Mouse (Mus musculus): ENCODE measurements at regions not wholly inside any gene's neighbourhood (a gene's known extent, or its start where the extent isn't known, plus 50 kb on each side); places are given as distances from the start of the nearest gene placed in this dataset.

GRCm38 (mm10) chr11:111526010-111526742, 460.2 kb downstream of the Kcnj2 start:
- 0 out of 2 replicates have a peak, but pooled peaks cover 3% of the 10 kb centered on the region for H3K4me1 ChIP-seq (ENCODE audit: insufficient read depth, low read length)
- WGBS: 90% methylated on average over 6 of the region's 6 CpGs
- no peak overlapping the region for H3K9ac ChIP-seq (replicated peaks; ENCODE audit: low read length, poor library complexity, severe bottlenecking)
- ATAC-seq (ENCODE audit: low FRiP score) (no peak), DNase-seq (ENCODE audit: low spot score) (no peak)
- no peaks in the 10 kb centered on the region for H3K27me3 ChIP-seq (ENCODE audit: insufficient read depth, low read length)
- no peak for TF ChIP-seq CTCF (IDR thresholded peaks at IDR 0.05)
- H3K4me2 ChIP-seq (ENCODE audit: low read depth, low read length, poor library complexity, severe bottlenecking): no peak overlapping the region
- H3K27ac ChIP-seq (ENCODE audit: low read depth, low read length): no peak overlapping the region
- no peaks in the 10 kb centered on the region for H3K9me3 ChIP-seq (ENCODE audit: low read length)
- no peak overlapping the region for H3K4me3 ChIP-seq (ENCODE audit: low read depth, low read length)
- no peaks in the 10 kb centered on the region for H3K36me3 ChIP-seq (ENCODE audit: insufficient read depth, low read length)

DNA sequence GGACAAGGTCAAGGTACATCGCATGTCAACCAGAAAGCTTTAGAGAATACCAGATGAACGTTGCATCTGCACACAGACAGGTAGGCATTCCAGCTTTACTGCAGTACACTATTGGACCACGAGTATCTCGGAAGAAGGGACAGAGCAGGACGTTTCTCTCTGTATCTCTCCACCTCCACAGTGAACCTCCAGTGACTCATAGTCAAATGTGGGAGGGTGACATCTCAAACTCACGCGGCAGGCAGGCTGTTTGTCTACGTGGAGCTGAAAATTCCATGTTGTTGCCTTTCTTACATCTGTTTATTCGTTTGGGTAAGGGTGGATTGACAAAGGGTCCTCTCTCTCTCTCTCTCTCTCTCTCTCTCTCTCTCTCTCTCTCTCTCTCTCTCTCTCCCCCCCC, 463.6 kb downstream of the Kcnj2 start:
- Histone ChIP-seq H3K9me3 (ENCODE audit: low read length) (no peaks in the 10 kb centered on the region), H3K4me2 (ENCODE audit: low read depth, low read length, poor library complexity, severe bottlenecking) (no peak overlapping the region), H3K27me3 (ENCODE audit: insufficient read depth, low read length) (no peaks in the 10 kb centered on the region), H3K4me1 (ENCODE audit: insufficient read depth, low read length) (no peaks in the 10 kb centered on the region), H3K27ac (ENCODE audit: low read depth, low read length) (no peak overlapping the region), H3K4me3 (ENCODE audit: low read depth, low read length) (no peak overlapping the region), H3K9ac (replicated peaks; ENCODE audit: low read length, poor library complexity, severe bottlenecking) (no peak overlapping the region), H3K36me3 (ENCODE audit: insufficient read depth, low read length) (no peaks in the 10 kb centered on the region)
- WGBS: 79% methylated on average over 9 of the region's 9 CpGs
- no peak for TF ChIP-seq CTCF (IDR thresholded peaks at IDR 0.05)
- DNase-seq (ENCODE audit: low spot score): no peak
- ATAC-seq (ENCODE audit: low FRiP score): no peak

DNA sequence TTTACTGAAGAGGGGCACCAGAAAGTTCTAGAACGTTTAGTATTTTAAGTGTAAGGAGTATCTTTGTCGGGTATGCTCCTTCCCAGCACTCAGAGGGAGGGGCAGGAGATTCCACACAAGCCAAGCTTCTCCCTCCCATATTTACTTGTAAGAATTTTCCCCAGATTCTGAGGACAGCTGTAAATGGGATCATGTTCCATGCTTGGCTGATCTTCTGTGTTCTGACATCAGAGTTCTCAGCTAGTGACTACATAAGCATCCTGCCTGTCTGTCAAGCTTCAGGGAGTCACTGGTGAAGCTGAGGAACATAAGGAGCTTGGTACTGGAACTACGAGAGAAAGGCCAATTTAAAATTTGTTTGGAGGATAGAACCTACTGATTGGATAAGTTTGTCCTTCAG, 464.9 kb downstream of the Kcnj2 start:
- Histone ChIP-seq H3K36me3 (ENCODE audit: insufficient read depth, low read length) (no peaks in the 10 kb centered on the region), H3K4me3 (ENCODE audit: low read depth, low read length) (no peak overlapping the region), H3K9ac (replicated peaks; ENCODE audit: low read length, poor library complexity, severe bottlenecking) (no peak overlapping the region), H3K9me3 (ENCODE audit: low read length) (no peaks in the 10 kb centered on the region), H3K4me1 (ENCODE audit: insufficient read depth, low read length) (no peaks in the 10 kb centered on the region), H3K4me2 (ENCODE audit: low read depth, low read length, poor library complexity, severe bottlenecking) (no peak overlapping the region), H3K27me3 (ENCODE audit: insufficient read depth, low read length) (no peaks in the 10 kb centered on the region), H3K27ac (ENCODE audit: low read depth, low read length) (no peak overlapping the region)
- DNase-seq (ENCODE audit: low spot score) (no peak), ATAC-seq (ENCODE audit: low FRiP score) (no peak)
- no peak for TF ChIP-seq CTCF (IDR thresholded peaks at IDR 0.05)
- 79% methylated on average over 3 of the region's 3 CpGs for WGBS

DNA sequence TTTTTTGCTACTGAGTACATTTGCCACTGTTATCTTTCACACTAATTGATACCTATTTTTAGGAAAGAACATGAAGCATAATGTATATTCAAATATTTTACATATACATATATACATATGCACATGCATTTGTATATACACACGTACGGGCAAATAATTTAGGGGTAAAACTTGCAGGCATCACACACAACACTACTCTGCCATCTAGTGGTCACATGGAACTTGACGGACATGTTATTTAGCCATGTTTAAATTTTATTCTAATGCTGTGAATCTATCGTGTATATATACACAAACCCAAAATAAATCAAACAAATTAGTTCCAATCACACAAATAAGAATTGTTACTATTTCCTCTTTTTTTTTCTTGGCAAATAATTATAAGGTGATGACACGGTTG, 466.5 kb downstream of the Kcnj2 start:
- DNase-seq (ENCODE audit: low spot score) (peak; percentile 75), ATAC-seq (ENCODE audit: low FRiP score) (no peak)
- 24% methylated on average over 5 of the region's 5 CpGs for WGBS
- H3K4me3 ChIP-seq (ENCODE audit: low read depth, low read length): no peak overlapping the region
- H3K4me2 ChIP-seq (ENCODE audit: low read depth, low read length, poor library complexity, severe bottlenecking): no peak overlapping the region
- H3K27me3 ChIP-seq (ENCODE audit: insufficient read depth, low read length): no peaks in the 10 kb centered on the region
- peak; percentile 89 for TF ChIP-seq CTCF (IDR thresholded peaks at IDR 0.05)
- H3K4me1 ChIP-seq (ENCODE audit: insufficient read depth, low read length): no peaks in the 10 kb centered on the region
- H3K9ac ChIP-seq (replicated peaks; ENCODE audit: low read length, poor library complexity, severe bottlenecking): no peak overlapping the region
- H3K36me3 ChIP-seq (ENCODE audit: insufficient read depth, low read length): no peaks in the 10 kb centered on the region
- no peak overlapping the region for H3K27ac ChIP-seq (ENCODE audit: low read depth, low read length)
- no peaks in the 10 kb centered on the region for H3K9me3 ChIP-seq (ENCODE audit: low read length)

DNA sequence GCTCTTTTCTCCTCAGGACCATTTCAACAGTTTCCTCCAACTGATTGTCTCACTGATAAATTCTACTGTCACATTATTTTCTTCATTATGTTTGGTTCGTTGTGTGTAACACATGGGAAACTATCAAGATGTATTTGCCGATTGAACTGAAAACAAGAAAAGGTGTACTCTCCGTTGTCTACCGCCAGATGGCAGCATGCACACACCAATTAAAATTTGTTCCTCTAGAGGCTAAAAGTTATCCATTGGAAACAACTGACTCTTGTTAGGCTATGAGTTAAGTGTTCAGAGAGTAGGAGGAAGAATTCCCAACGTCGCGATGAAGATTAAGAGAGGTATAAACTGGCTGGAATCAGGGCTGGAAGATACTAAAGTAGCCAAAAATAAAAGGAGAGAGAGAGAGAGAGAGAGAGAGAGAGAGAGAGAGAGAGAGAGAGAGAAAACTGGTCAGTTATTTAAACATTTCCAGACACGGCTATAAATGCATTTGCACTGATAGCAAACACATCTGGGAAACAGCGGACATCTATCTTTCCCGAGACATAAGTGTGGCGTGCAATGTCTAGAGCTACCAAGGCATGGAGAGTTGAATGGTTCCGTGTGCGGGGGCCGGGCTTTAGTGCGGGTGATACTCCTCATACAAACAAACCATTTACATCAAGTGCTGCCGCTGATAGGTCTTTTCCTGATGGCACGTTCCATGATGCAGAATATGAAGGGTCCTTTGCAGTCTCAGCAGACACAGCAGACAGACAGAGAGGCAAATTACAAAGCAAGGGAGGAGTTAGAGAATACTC, 470.3 kb downstream of the Kcnj2 start:
- peak; percentile 85 for DNase-seq (ENCODE audit: low spot score)
- ATAC-seq (ENCODE audit: low FRiP score): no peak
- Histone ChIP-seq H3K27me3 (ENCODE audit: insufficient read depth, low read length) (no peaks in the 10 kb centered on the region), H3K4me2 (ENCODE audit: low read depth, low read length, poor library complexity, severe bottlenecking) (no peak overlapping the region), H3K36me3 (ENCODE audit: insufficient read depth, low read length) (no peaks in the 10 kb centered on the region), H3K9ac (replicated peaks; ENCODE audit: low read length, poor library complexity, severe bottlenecking) (no peak overlapping the region), H3K4me3 (ENCODE audit: low read depth, low read length) (no peak overlapping the region), H3K4me1 (ENCODE audit: insufficient read depth, low read length) (no peaks in the 10 kb centered on the region), H3K9me3 (ENCODE audit: low read length) (no peaks in the 10 kb centered on the region), H3K27ac (ENCODE audit: low read depth, low read length) (no peak overlapping the region)
- WGBS: 56% methylated on average over 17 of the region's 17 CpGs
- peak; percentile 95 for TF ChIP-seq CTCF (IDR thresholded peaks at IDR 0.05)

DNA sequence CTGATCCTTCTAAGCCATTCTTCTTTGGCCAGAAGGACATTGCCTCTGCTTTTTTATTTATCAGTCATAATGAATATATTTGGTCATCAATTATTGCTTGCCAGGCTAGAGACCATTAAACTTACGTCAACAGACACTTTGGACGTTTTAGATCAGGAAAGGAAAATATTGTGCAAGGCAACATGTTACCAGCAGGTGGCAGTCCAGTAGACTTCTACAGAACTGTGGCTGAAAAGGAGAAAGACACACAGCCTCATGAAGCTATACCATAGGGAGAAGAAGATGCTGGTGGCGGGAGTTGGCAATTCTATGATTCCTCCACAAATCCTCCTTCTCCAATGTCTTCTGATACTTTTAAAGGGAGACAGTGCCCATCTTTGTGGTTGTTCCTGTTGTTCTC, 471.7 kb downstream of the Kcnj2 start:
- Histone ChIP-seq H3K9me3 (ENCODE audit: low read length) (no peaks in the 10 kb centered on the region), H3K4me2 (ENCODE audit: low read depth, low read length, poor library complexity, severe bottlenecking) (no peak overlapping the region), H3K36me3 (ENCODE audit: insufficient read depth, low read length) (no peaks in the 10 kb centered on the region), H3K27ac (ENCODE audit: low read depth, low read length) (no peak overlapping the region), H3K9ac (replicated peaks; ENCODE audit: low read length, poor library complexity, severe bottlenecking) (no peak overlapping the region), H3K4me3 (ENCODE audit: low read depth, low read length) (no peak overlapping the region), H3K4me1 (ENCODE audit: insufficient read depth, low read length) (no peaks in the 10 kb centered on the region), H3K27me3 (ENCODE audit: insufficient read depth, low read length) (no peaks in the 10 kb centered on the region)
- peak; percentile 87 for TF ChIP-seq CTCF (IDR thresholded peaks at IDR 0.05)
- WGBS: 30% methylated on average over 3 of the region's 3 CpGs
- no peak for ATAC-seq (ENCODE audit: low FRiP score)
- peak; percentile 70 for DNase-seq (ENCODE audit: low spot score)

Data from midbrain, postnatal 0 days (tissue).